Mouse (Mus musculus): ENCODE measurements around the gene Ucn.

Gene Ucn

GRCm38 (mm10) chr5:31138241-31138967 is at the start of gene Ucn:
Gene Ucn (minus strand): TSS chr5:31138829.
- DNase-seq, result no peak

- no peak for DNase-seq
Measured at GRCm38 (mm10) chr5:31183678-31184077, 45.0 kb upstream of the Ucn start.

GRCm38 (mm10) chr5:31181183-31181770 is 42.6 kb upstream of the Ucn start:
- no peak for DNase-seq

GRCm38 (mm10) chr5:31179766-31180630 is 41.4 kb upstream of the Ucn start, which contains the start of the genes Gm29609 and Gtf3c2:
Gene Gm29609 (minus strand): TSS chr5:31179911.
Gene Gtf3c2 (minus strand): TSS chr5:31180144.
- DNase-seq, result peak; percentile 96

- DNase-seq, result no peak
Measured at GRCm38 (mm10) chr5:31179301-31179765, 40.7 kb upstream of the Ucn start.

- DNase-seq, result no peak
Measured at GRCm38 (mm10) chr5:31168630-31169029, 30.0 kb upstream of the Ucn start.

- DNase-seq, result no peak
Measured at GRCm38 (mm10) chr5:31164878-31165277, 26.2 kb upstream of the Ucn start.

- DNase-seq, result no peak
Measured at GRCm38 (mm10) chr5:31162462-31162861, 23.8 kb upstream of the Ucn start.

GRCm38 (mm10) chr5:31154152-31154553 is 15.5 kb upstream of the Ucn start, which contains the start of gene Mpv17:
Gene Mpv17 (minus strand): TSS chr5:31154251.
- DNase-seq, result peak; percentile 71 to 75

GRCm38 (mm10) chr5:31153516-31154151 is 15.0 kb upstream of the Ucn start:
- no peak for DNase-seq

GRCm38 (mm10) chr5:31151746-31152145 is 13.1 kb upstream of the Ucn start:
- DNase-seq, result no peak

- no peak for DNase-seq
Measured at GRCm38 (mm10) chr5:31149781-31150180, 11.2 kb upstream of the Ucn start.

- DNase-seq, result no peak
Measured at GRCm38 (mm10) chr5:31138968-31139425, 368 bp upstream of the Ucn start.

GRCm38 (mm10) chr5:31137658-31138057 is 971 bp downstream of the Ucn start:
- DNase-seq, result no peak

GRCm38 (mm10) chr5:31136730-31137424 is 1.8 kb downstream of the Ucn start:
- no peak for DNase-seq

- peak in 1 of 2 experiments; percentile 22 for DNase-seq
Measured at GRCm38 (mm10) chr5:31126050-31126449, 12.6 kb downstream of the Ucn start.

- DNase-seq, result no peak
Measured at GRCm38 (mm10) chr5:31123481-31123880, 15.1 kb downstream of the Ucn start.

- no peak for DNase-seq
Measured at GRCm38 (mm10) chr5:31121111-31121510, 17.5 kb downstream of the Ucn start.

GRCm38 (mm10) chr5:31116912-31117311 is 21.7 kb downstream of the Ucn start:
- no peak for DNase-seq

GRCm38 (mm10) chr5:31116354-31116753 is 22.3 kb downstream of the Ucn start, which contains the start of gene Trim54:
Gene Trim54 (plus strand): TSS chr5:31116712.
- DNase-seq, result no peak

GRCm38 (mm10) chr5:31110781-31111180 is 27.8 kb downstream of the Ucn start:
- peak; percentile 30 to 43 for DNase-seq

- DNase-seq, result no peak
Measured at GRCm38 (mm10) chr5:31108000-31108490, 30.6 kb downstream of the Ucn start, which contains the start of gene Slc30a3. Gene Slc30a3 (minus strand): TSS chr5:31108237.
